Mouse (Mus musculus): ENCODE data around the gene Dlgap1. TPM values are rescaled to one million over a fixed set of nuclear protein-coding genes. Genes with fewer than 3 reads are reported as not detected.

The Dlgap1 gene
- polyA plus RNA-seq (2015; fragmentation: Illumina TruSeq; extraction: RNeasy Lipid Tissue Mini Kit (QIAGEN cat#74804); ENCODE audit: low read depth, low replicate concordance): 198 TPM

DNA sequence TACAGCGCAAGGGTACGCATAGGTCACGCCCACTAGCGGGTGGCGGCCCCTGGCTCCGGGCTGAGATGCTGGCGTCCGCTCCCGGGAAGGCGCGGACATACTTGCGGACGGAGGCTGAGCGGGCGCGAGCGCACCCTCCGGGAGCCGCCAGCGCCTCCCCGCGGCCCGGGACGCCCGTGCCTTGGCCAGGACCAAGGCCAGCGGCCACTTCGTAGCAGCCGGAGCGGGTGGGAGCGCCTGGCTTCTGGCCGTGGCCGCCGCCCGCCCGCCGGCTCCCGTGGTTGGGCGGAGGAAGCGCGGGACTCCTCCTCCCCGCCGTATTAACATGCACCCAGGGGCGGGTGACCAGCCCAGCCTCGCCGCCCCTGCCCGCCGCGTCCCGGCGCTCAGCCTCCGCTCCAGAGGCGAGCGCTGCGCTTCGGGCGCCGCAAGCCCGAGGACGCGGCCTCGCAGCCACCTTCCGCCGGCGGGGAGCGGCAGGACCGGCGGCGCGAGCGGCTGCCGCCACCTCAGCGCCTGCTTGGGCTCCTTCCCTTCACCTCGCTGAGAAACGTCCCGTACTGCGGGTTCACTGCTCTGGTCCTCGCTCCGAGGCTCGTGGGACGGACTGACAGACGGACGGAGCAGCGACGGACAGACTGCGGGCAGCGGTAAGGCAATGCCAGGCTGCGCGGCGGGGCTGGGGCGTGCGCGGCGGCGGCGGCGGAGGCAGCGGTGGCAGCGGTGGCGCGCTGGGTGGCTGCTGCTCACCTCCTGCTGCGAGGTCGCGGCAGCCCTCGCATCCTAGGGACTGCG, at the start of gene Dlgap1:
Gene Dlgap1 (plus strand): TSS at position 53 of the 795 bp plus-strand sequence.

DNA sequence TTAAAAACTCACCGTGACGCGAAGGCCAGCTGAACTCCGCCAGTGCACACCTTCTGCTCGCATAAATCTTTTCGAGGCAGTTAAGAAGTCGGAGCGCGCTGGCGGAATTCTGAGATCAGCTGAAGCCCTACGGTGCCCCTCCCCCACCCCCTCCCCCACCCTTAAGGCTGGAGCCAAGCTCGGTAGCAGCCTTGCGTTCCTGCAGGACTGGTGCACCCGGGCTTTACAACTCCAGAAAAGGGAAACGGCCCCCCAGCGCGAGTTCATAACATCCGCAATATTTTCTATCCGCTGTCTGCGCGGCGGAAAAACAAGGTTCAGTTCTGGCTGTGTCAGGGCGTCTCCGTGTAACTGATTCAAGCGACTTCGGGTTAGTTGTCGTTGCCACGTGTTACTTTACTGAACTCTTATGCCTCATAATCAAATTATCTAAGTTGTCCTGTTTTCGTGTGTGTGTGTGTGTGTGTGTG, 884.6 kb downstream of the Dlgap1 start, which contains the start of gene Tgif1:
Gene Tgif1 (minus strand): TSS at position 111 of the 470 bp plus-strand sequence.

All from brain, adult 10 weeks (tissue).